Mouse (Mus musculus): ENCODE measurements around the gene Brsk1. TPM values are rescaled to one million over a fixed set of nuclear protein-coding genes. Genes with fewer than 3 reads are reported as not detected.

The Brsk1 gene
- polyA plus RNA-seq (2012): 0.01 TPM in 1 of 2 replicates, not detected in the other

DNA sequence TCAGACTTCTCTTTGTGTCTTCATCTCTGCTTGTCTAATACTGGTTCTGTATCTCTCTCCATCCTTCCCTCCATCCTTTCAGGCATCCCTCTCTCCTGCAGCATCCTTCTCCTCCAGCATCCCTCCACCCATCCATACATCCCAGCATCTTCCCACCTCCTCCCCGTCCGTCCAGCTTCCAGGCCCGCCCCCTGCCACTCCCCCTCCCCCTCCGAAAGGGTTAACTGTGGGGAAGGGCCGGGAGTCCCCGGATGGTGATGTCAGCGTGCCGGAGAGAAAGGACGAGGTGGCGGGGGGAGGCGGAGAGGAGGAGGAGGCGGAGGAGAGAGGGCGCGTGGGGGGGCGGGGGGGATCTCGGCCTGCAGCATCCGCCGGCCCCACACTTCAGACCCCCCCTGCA is at the start of gene Brsk1:
Brsk1 (plus strand) TSS at position 218 of the 400 bp plus-strand sequence.
- H3K9me3 ChIP-seq (ENCODE audit: control insufficient read depth, low read length): no peaks in the 10 kb centered on the region
- TF ChIP-seq GATA1 (IDR thresholded peaks at IDR 0.05; ENCODE audit: low read length): no peak
- no peak for TF ChIP-seq TAL1 (IDR thresholded peaks at IDR 0.05; ENCODE audit: low read length)
- H3K4me3 ChIP-seq (replicated peaks): no peak within 1 kb of the TSS

GRCm38 (mm10) chr7:4641155-4641554 is 49.2 kb upstream of the Brsk1 start:
- no peak for TF ChIP-seq TAL1 (IDR thresholded peaks at IDR 0.05; ENCODE audit: low read length)
- no peak for TF ChIP-seq GATA1 (IDR thresholded peaks at IDR 0.05; ENCODE audit: low read length)
- Histone ChIP-seq H3K27me3 (ENCODE audit: control insufficient read depth) (no peaks in the 10 kb centered on the region), H3K9me3 (ENCODE audit: control insufficient read depth, low read length) (no peaks in the 10 kb centered on the region), H3K36me3 (ENCODE audit: control insufficient read depth) (peaks cover 100% of the 10 kb centered on the region), H3K4me1 (ENCODE audit: control insufficient read depth) (peaks cover 19% of the 10 kb centered on the region), H3K4me3 (replicated peaks) (no peak overlapping the region)

More for the DNA sequence above, at the start of gene Brsk1:
- Histone ChIP-seq H3K4me1 (ENCODE audit: control insufficient read depth) (peaks cover 6% of the 10 kb centered on the region), H3K36me3 (ENCODE audit: control insufficient read depth) (no peaks in the 10 kb centered on the region), H3K27me3 (ENCODE audit: control insufficient read depth) (peaks cover 42% of the 10 kb centered on the region)

GRCm38 (mm10) chr7:4641956-4642355 is 48.4 kb upstream of the Brsk1 start:
- peaks cover 24% of the 10 kb centered on the region for H3K4me1 ChIP-seq (ENCODE audit: control insufficient read depth)
- no peaks in the 10 kb centered on the region for H3K9me3 ChIP-seq (ENCODE audit: control insufficient read depth, low read length)
- TF ChIP-seq GATA1 (IDR thresholded peaks at IDR 0.05; ENCODE audit: low read length) (no peak), TAL1 (IDR thresholded peaks at IDR 0.05; ENCODE audit: low read length) (no peak)
- no peak overlapping the region for H3K4me3 ChIP-seq (replicated peaks)
- H3K27me3 ChIP-seq (ENCODE audit: control insufficient read depth): no peaks in the 10 kb centered on the region
- peaks cover 100% of the 10 kb centered on the region for H3K36me3 ChIP-seq (ENCODE audit: control insufficient read depth)

DNA sequence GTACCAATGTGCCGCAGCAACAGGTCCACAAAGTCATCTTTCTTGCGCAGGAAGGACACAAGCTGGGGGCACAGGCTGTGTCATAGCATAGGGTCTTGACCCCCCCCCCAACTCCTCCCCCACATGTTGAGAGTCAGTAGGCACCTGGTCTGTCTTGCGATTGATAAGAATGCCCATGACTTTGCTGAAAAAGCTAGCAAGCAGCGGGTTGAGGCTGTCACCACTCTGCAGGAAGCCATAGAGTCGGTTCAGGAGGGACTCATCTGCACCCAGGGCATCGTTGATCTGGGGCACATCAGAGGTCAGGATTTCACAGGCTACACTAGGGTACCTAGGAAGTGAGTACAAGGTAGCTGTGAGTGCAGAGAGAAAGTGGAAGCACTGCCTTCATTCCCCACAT is 47.2 kb upstream of the Brsk1 start:
- Histone ChIP-seq H3K36me3 (ENCODE audit: control insufficient read depth) (peaks cover 100% of the 10 kb centered on the region), H3K9me3 (ENCODE audit: control insufficient read depth, low read length) (no peaks in the 10 kb centered on the region), H3K4me3 (replicated peaks) (no peak overlapping the region), H3K4me1 (ENCODE audit: control insufficient read depth) (peaks cover 36% of the 10 kb centered on the region), H3K27me3 (ENCODE audit: control insufficient read depth) (no peaks in the 10 kb centered on the region)
- TF ChIP-seq TAL1 (IDR thresholded peaks at IDR 0.05; ENCODE audit: low read length) (no peak), GATA1 (IDR thresholded peaks at IDR 0.05; ENCODE audit: low read length) (no peak)

GRCm38 (mm10) chr7:4646806-4647205 is 43.6 kb upstream of the Brsk1 start:
- H3K4me3 ChIP-seq (replicated peaks): no peak overlapping the region
- peaks cover 45% of the 10 kb centered on the region for H3K4me1 ChIP-seq (ENCODE audit: control insufficient read depth)
- H3K9me3 ChIP-seq (ENCODE audit: control insufficient read depth, low read length): peaks cover 14% of the 10 kb centered on the region
- no peaks in the 10 kb centered on the region for H3K27me3 ChIP-seq (ENCODE audit: control insufficient read depth)
- H3K36me3 ChIP-seq (ENCODE audit: control insufficient read depth): peaks cover 88% of the 10 kb centered on the region
- TF ChIP-seq TAL1 (IDR thresholded peaks at IDR 0.05; ENCODE audit: low read length) (no peak), GATA1 (IDR thresholded peaks at IDR 0.05; ENCODE audit: low read length) (no peak)

DNA sequence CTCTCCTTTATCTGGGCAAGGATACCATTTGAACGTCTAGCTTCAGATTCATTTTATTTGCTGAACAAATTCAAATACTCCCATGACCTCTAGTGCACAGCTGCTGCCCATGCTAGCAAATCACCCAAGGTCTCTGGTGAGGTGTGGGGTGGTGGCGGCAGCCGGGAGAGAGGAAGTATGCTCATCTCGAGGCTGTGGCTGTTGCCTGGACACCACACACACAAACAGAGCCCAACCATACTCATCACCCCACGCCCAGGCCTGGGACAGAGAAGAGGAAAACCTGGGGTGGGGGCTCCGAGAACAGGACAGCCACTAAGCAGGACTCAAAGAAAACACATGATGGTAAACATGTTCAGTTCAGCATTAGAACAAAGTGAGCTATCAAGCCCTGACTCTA is 43.1 kb upstream of the Brsk1 start:
- peaks cover 48% of the 10 kb centered on the region for H3K4me1 ChIP-seq (ENCODE audit: control insufficient read depth)
- H3K9me3 ChIP-seq (ENCODE audit: control insufficient read depth, low read length): peaks cover 14% of the 10 kb centered on the region
- H3K27me3 ChIP-seq (ENCODE audit: control insufficient read depth): no peaks in the 10 kb centered on the region
- H3K36me3 ChIP-seq (ENCODE audit: control insufficient read depth): peaks cover 88% of the 10 kb centered on the region
- TF ChIP-seq GATA1 (IDR thresholded peaks at IDR 0.05; ENCODE audit: low read length) (no peak), TAL1 (IDR thresholded peaks at IDR 0.05; ENCODE audit: low read length) (no peak)
- no peak overlapping the region for H3K4me3 ChIP-seq (replicated peaks)

DNA sequence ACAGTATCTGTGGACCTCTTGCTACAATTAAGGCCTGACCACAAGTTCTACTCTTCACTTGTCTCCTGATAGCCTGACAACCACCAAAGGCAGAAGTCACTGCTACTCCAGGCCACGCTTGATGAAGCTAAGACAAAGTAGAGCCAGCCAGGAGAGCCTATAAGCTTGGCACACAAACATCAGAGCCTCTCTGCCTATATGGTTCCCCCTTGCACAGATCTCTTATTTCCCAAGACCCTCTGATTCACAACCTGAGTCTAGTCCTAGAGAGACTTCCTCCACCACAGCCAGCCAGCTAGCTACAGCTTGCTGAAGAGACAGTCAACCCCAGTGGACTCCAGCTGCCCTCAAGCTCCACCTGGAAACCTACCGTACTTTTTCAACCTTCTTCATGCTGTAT is 42.4 kb upstream of the Brsk1 start:
- Histone ChIP-seq H3K4me1 (ENCODE audit: control insufficient read depth) (peaks cover 55% of the 10 kb centered on the region), H3K27me3 (ENCODE audit: control insufficient read depth) (no peaks in the 10 kb centered on the region), H3K9me3 (ENCODE audit: control insufficient read depth, low read length) (peaks cover 14% of the 10 kb centered on the region), H3K4me3 (replicated peaks) (no peak overlapping the region), H3K36me3 (ENCODE audit: control insufficient read depth) (peaks cover 88% of the 10 kb centered on the region)
- no peak for TF ChIP-seq TAL1 (IDR thresholded peaks at IDR 0.05; ENCODE audit: low read length)
- TF ChIP-seq GATA1 (IDR thresholded peaks at IDR 0.05; ENCODE audit: low read length): no peak

GRCm38 (mm10) chr7:4651581-4651980 is 38.8 kb upstream of the Brsk1 start:
- Histone ChIP-seq H3K36me3 (ENCODE audit: control insufficient read depth) (peaks cover 86% of the 10 kb centered on the region), H3K4me1 (ENCODE audit: control insufficient read depth) (peaks cover 66% of the 10 kb centered on the region), H3K9me3 (ENCODE audit: control insufficient read depth, low read length) (peaks cover 14% of the 10 kb centered on the region), H3K27me3 (ENCODE audit: control insufficient read depth) (no peaks in the 10 kb centered on the region), H3K4me3 (replicated peaks) (no peak overlapping the region)
- TF ChIP-seq TAL1 (IDR thresholded peaks at IDR 0.05; ENCODE audit: low read length) (no peak), GATA1 (IDR thresholded peaks at IDR 0.05; ENCODE audit: low read length) (no peak)

DNA sequence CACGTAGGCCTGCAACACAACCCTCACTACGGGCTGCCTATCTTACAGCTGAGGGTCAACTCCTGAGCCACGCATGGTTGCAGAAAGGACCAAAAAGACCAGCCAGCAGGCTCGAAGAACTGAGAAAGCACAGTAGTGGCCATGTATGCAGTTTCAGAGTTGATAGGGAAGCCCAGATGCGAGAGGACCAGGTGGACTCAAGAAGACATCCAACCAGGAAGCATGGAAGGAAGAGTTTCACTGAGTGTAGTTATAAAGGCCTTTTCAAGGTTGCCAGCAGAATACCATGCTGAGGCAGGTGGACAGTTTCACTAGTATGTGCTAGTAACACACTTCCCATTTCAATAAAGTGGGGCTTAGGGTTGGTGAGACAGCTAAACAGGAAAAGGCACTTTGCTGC is 37.7 kb upstream of the Brsk1 start:
- Histone ChIP-seq H3K9me3 (ENCODE audit: control insufficient read depth, low read length) (peaks cover 14% of the 10 kb centered on the region), H3K4me1 (ENCODE audit: control insufficient read depth) (peaks cover 66% of the 10 kb centered on the region), H3K4me3 (replicated peaks) (no peak overlapping the region), H3K27me3 (ENCODE audit: control insufficient read depth) (no peaks in the 10 kb centered on the region), H3K36me3 (ENCODE audit: control insufficient read depth) (peaks cover 83% of the 10 kb centered on the region)
- no peak for TF ChIP-seq GATA1 (IDR thresholded peaks at IDR 0.05; ENCODE audit: low read length)
- no peak for TF ChIP-seq TAL1 (IDR thresholded peaks at IDR 0.05; ENCODE audit: low read length)

GRCm38 (mm10) chr7:4653351-4653750 is 37.1 kb upstream of the Brsk1 start:
- Histone ChIP-seq H3K36me3 (ENCODE audit: control insufficient read depth) (peaks cover 76% of the 10 kb centered on the region), H3K4me1 (ENCODE audit: control insufficient read depth) (peaks cover 64% of the 10 kb centered on the region), H3K4me3 (replicated peaks) (no peak overlapping the region), H3K9me3 (ENCODE audit: control insufficient read depth, low read length) (peaks cover 14% of the 10 kb centered on the region), H3K27me3 (ENCODE audit: control insufficient read depth) (no peaks in the 10 kb centered on the region)
- TF ChIP-seq GATA1 (IDR thresholded peaks at IDR 0.05; ENCODE audit: low read length) (no peak), TAL1 (IDR thresholded peaks at IDR 0.05; ENCODE audit: low read length) (no peak)

Data from erythroblast, embryonic 14.5 days (primary cell).